Mouse (Mus musculus): ENCODE data around the gene Pip5kl1.

DNA sequence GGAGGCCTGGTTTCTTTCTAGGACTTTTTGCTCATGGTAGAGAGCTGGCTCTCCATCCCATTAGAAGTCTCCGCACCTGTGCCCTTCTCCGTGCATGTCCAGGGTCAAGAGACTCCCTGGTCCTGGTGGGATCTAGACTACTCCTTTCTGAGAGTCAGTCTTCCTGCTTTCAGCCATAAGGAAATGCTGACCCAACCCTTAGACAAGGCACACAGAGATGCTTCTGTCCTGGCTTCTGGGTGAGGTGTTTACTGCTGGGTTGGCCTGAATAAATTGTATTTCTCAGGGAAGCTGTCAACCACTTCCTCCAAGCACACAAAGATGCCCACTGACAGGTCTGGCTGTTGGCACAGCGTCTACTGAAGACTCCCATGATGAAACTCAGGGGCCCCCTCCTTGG, 24.8 kb downstream of the Pip5kl1 start, which contains the start of gene St6galnac6:
- TF ChIP-seq CTCF (IDR thresholded peaks at IDR 0.05; ENCODE audit: low read depth) = no peak
- TF ChIP-seq EP300 (IDR thresholded peaks at IDR 0.05; ENCODE audit: low read depth) = no peak
